Mouse (Mus musculus): ENCODE data around the gene Bmper. TPM values are rescaled to one million over a fixed set of nuclear protein-coding genes. Genes with fewer than 3 reads are reported as not detected.
A peak's percentile ranks its signal among the peaks of the same experiment; 100 is the strongest.

Gene Bmper
- polyA plus RNA-seq, 1 experiment from 2014 or later, result 12.4 TPM

DNA sequence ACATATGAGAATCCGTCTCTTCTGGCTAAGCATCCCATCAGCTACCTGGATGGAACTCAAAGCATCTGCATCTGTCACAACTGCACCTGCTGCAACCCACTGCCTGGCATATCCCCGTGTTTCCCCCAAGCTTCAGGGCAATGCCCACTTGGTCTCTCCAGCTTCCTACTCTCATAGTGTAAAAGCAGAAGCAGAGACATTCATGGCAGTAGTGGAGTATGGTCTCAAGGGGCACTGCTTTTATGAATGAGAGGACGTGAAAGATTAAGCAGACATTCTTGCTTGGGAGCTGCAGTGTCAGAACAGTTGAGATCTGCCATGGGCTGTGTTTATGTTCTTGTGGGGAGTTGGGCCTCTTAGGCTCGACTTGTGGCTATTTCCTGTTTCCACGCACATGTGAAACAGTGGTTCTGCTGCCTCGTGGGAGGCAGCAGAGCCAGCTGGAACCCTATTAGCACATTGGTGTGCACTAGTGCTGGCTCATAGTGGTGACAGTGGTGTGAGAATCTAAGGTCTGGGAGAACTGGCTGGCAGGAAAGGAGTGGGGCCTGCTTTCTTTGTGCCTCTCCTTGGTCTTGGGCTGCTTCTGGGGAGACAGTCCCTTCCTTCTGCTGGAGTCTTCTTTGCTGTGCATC lies 12.6 kb downstream of the Bmper start:
- ATAC-seq (ENCODE audit: insufficient number of reproducible peaks, low FRiP score), result no peak

DNA sequence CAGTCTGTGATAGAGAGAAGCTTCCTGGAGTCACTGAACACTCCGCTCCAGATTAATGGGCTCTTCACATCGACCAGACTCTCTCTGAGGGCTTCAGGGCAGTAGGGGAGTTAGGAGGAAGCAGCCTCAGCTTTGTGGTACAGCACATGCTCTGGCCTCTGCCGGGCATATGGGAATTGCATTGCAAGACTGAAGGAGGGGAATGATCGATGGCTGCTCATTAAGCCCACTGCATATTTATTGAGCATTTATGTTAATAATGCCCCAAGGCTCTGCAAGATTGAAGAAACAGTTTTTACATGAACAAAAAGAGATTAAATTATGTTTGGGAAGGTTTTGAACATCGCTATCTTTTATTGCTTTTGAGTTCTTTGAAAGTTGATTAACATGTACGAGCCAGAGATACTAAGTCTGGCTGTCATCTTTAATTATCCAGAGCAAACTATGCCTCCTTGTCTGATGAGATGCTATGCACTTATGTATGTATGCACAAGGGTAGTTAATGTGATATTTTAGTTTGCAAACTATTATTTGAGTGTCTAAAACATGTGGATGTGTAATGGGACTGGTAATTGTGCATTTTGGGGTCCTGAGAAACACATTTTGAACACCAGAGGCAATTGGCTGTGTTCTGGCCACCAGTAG lies 13.9 kb downstream of the Bmper start:
- no peaks in the 10 kb centered on the region for H3K9me3 ChIP-seq (replicated peaks)
- 66% methylated on average over 6 of the region's 6 CpGs for WGBS
- no peak overlapping the region for H3K27ac ChIP-seq (ENCODE audit: poor library complexity, severe bottlenecking)
- no peaks in the 10 kb centered on the region for H3K27me3 ChIP-seq (replicated peaks)
- no peak overlapping the region for H3K4me2 ChIP-seq
- peaks cover 26% of the 10 kb centered on the region for H3K4me1 ChIP-seq (replicated peaks)
- H3K4me3 ChIP-seq, result no peak overlapping the region
- no peak overlapping the region for H3K9ac ChIP-seq
- ATAC-seq (ENCODE audit: insufficient number of reproducible peaks, low FRiP score), result no peak
- H3K36me3 ChIP-seq, result no peaks in the 10 kb centered on the region

More for the DNA sequence above, 12.6 kb downstream of the Bmper start:
- WGBS, result 50% methylated on average over 6 of the region's 6 CpGs
- H3K4me2 ChIP-seq, result no peak overlapping the region
- H3K27me3 ChIP-seq (replicated peaks), result no peaks in the 10 kb centered on the region
- H3K27ac ChIP-seq (ENCODE audit: poor library complexity, severe bottlenecking), result no peak overlapping the region
- H3K4me3 ChIP-seq, result no peak overlapping the region
- no peaks in the 10 kb centered on the region for H3K36me3 ChIP-seq
- H3K4me1 ChIP-seq (replicated peaks), result peaks cover 26% of the 10 kb centered on the region
- H3K9ac ChIP-seq, result no peak overlapping the region
- H3K9me3 ChIP-seq (replicated peaks), result no peaks in the 10 kb centered on the region

DNA sequence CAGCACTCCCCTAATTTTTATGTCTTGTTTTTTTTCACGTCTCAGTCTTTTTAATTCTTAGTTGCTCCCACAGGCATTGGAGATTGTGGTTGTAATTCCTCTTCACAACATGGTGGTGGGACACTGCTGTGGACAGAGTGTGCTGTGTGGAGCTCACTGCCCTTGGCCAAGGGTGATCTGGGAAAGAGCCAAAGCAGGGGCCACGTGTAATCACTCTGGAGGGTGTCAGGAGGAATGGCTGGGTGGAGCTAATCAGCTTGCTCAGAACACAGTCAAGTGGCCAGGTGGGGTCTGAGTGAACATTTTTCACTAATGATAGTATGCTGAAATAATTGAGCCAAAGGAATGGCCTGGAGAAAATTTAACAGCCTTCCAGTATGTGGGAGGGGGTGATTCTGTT lies 16.1 kb downstream of the Bmper start:
- no peaks in the 10 kb centered on the region for H3K36me3 ChIP-seq
- H3K27ac ChIP-seq (ENCODE audit: poor library complexity, severe bottlenecking), result no peak overlapping the region
- H3K4me2 ChIP-seq, result no peak overlapping the region
- no peak overlapping the region for H3K4me3 ChIP-seq
- 51% methylated on average over 2 of the region's 2 CpGs for WGBS
- H3K9me3 ChIP-seq (replicated peaks), result no peaks in the 10 kb centered on the region
- peaks cover 23% of the 10 kb centered on the region for H3K4me1 ChIP-seq (replicated peaks)
- no peaks in the 10 kb centered on the region for H3K27me3 ChIP-seq (replicated peaks)
- H3K9ac ChIP-seq, result no peak overlapping the region
- no peak for ATAC-seq (ENCODE audit: insufficient number of reproducible peaks, low FRiP score)

DNA sequence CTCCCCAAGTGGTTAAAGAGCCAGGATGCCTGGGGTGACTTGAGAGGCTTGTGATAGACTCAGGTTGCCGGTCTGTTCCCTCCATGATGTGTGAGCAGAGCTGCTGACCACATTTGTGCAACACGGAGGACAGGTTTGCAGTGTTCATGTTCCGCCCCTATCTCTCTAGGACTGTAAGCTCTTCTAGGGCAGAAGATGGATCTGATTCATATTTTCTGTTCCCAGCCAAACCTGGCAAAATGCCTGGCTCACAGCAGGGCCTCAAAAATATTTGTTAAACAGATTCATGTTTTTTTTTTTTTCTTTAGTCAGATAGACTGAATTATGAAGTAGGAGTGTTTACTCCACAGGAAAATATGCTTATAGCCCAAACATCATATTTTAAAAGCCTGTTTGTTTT lies 20.0 kb downstream of the Bmper start:
- ATAC-seq (ENCODE audit: insufficient number of reproducible peaks, low FRiP score), result no peak
- Histone ChIP-seq H3K9me3 (replicated peaks) (no peaks in the 10 kb centered on the region), H3K4me3 (no peak overlapping the region), H3K4me1 (replicated peaks) (peaks cover 16% of the 10 kb centered on the region; the same call in 1 of the 2 replicates), H3K9ac (no peak overlapping the region), H3K27me3 (replicated peaks) (no peaks in the 10 kb centered on the region), H3K27ac (ENCODE audit: poor library complexity, severe bottlenecking) (no peak overlapping the region), H3K4me2 (no peak overlapping the region), H3K36me3 (no peaks in the 10 kb centered on the region)
- WGBS, result 64% methylated on average over 3 of the region's 3 CpGs

DNA sequence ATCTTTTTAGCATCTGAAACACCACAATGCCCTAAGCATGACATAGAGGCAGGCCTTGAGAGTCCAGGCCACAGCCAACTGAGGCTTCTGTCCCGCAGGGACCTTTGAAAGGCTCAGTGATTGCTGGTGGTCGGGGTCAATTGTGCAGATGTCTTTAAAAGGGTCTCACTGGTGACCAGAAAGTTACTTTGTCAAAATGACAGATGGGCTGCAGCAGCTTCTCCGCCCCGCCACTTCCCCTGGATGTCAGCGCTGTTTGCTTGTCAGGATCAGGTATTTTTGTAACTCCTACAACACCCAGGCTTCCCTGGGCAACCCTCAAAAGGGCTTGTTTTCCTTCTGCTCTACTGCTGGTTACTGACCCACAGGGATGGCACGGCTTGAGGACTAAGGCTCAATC lies 21.0 kb downstream of the Bmper start:
- H3K9ac ChIP-seq, result no peak overlapping the region
- ATAC-seq (ENCODE audit: insufficient number of reproducible peaks, low FRiP score), result no peak
- no peaks in the 10 kb centered on the region for H3K9me3 ChIP-seq (replicated peaks)
- H3K27me3 ChIP-seq (replicated peaks), result no peaks in the 10 kb centered on the region
- H3K27ac ChIP-seq (ENCODE audit: poor library complexity, severe bottlenecking), result no peak overlapping the region
- H3K4me2 ChIP-seq, result no peak overlapping the region
- no peaks in the 10 kb centered on the region for H3K36me3 ChIP-seq
- 52% methylated on average over 6 of the region's 6 CpGs for WGBS
- no peak overlapping the region for H3K4me3 ChIP-seq
- H3K4me1 ChIP-seq (replicated peaks), result peaks cover 12% of the 10 kb centered on the region; the same call in 1 of the 2 replicates

DNA sequence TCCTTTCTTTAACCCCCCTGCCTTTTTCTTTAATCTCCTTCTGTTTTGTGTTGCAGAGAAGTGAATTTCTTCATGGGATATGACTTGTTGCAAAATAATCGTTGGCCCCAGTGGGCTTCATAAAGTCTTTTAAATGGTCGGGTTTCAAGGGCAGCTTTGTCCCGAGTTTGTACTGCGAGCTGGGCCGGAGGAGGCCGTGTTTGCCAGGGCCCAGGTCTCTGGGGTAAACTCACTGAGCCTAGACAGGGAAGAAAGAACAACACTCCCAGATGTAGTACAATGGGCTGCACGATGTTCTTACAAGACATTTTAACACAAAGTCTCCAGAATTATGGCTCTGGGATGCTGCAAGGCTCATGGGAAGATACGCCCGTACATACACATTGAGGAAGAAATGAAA lies 23.5 kb downstream of the Bmper start:
- ATAC-seq (ENCODE audit: insufficient number of reproducible peaks, low FRiP score), result no peak
- WGBS, result 85% methylated on average over 9 of the region's 9 CpGs
- Histone ChIP-seq H3K9ac (no peak overlapping the region), H3K4me3 (no peak overlapping the region), H3K4me1 (replicated peaks) (peaks cover 12% of the 10 kb centered on the region), H3K9me3 (replicated peaks) (no peaks in the 10 kb centered on the region), H3K27ac (ENCODE audit: poor library complexity, severe bottlenecking) (no peak overlapping the region), H3K4me2 (no peak overlapping the region), H3K36me3 (no peaks in the 10 kb centered on the region), H3K27me3 (replicated peaks) (no peaks in the 10 kb centered on the region)

DNA sequence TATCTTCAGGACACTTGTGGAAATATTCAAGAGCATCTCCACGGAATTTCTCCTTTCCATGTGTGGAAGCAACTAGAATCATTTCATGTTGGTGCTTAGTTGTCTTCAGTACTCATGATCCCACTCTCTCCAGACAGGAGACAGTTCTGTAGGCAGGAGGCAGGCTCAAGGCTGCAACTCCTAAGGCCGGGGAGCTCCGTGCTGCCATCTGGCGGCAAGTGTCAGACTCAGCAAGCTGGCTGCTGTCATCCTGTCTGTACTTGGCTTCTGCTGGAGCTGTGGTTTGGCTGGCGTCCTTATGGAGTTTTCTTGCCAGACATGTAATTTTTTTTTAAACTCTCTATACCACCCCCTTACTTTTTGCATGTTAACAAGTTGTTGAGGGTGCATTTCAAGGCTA lies 27.1 kb downstream of the Bmper start:
- H3K9ac ChIP-seq, result no peak overlapping the region
- no peak overlapping the region for H3K4me2 ChIP-seq
- no peaks in the 10 kb centered on the region for H3K9me3 ChIP-seq (replicated peaks)
- no peak overlapping the region for H3K4me3 ChIP-seq
- ATAC-seq (ENCODE audit: insufficient number of reproducible peaks, low FRiP score), result 0 out of 2 replicates have a peak, but pooled peaks have one; percentile 51
- WGBS, result 9% methylated on average over 5 of the region's 5 CpGs
- H3K36me3 ChIP-seq, result no peaks in the 10 kb centered on the region
- peaks cover 15% of the 10 kb centered on the region for H3K4me1 ChIP-seq (replicated peaks)
- H3K27ac ChIP-seq (ENCODE audit: poor library complexity, severe bottlenecking), result no peak overlapping the region
- no peaks in the 10 kb centered on the region for H3K27me3 ChIP-seq (replicated peaks)

DNA sequence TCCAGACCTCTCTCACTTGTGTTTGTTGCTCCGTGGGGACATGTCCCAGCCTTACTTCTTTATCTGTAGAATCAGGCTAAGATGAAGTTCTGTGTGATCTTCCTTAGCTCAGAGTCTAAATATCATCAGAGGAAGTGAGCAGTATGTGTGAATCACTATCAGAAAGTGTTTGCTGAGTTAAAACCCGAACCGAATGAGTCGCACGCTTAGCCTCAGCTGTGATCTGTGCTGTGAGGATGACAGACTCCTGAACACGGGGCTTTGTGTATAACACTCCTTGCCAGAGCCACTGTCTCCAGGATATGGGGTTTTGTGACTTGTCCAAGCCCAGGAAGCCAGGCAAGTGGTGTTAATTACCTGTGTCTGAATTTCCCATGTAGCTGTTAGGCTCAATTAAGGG lies 28.1 kb downstream of the Bmper start:
- no peaks in the 10 kb centered on the region for H3K9me3 ChIP-seq (replicated peaks)
- no peak for ATAC-seq (ENCODE audit: insufficient number of reproducible peaks, low FRiP score)

DNA sequence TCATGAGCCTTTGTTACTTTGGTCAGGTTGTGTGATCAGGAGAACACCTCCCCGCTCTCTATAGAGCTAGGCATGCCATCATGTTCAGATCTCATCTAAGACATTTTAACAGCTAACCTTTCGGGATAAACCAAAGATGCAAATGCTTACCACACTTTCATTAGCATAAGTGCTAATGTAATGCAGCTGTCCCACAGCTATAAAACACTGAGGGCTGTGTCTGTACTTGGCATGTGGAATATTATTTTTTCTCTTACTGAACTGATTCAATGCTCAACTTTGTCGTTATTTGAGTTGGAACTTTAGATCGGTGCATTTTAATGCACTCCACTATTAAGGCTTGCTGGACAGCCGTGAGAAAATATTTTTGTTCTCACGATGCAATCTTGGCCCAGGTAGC lies 30.7 kb downstream of the Bmper start:
- Histone ChIP-seq H3K27ac (ENCODE audit: poor library complexity, severe bottlenecking) (no peak overlapping the region), H3K4me1 (replicated peaks) (peaks cover 15% of the 10 kb centered on the region), H3K4me2 (no peak overlapping the region), H3K4me3 (no peak overlapping the region), H3K27me3 (replicated peaks) (no peaks in the 10 kb centered on the region), H3K36me3 (no peaks in the 10 kb centered on the region), H3K9me3 (replicated peaks) (no peaks in the 10 kb centered on the region), H3K9ac (no peak overlapping the region)
- no peak for ATAC-seq (ENCODE audit: insufficient number of reproducible peaks, low FRiP score)
- 75% methylated on average over 6 of the region's 6 CpGs for WGBS

More for the DNA sequence above, 28.1 kb downstream of the Bmper start:
- no peak overlapping the region for H3K27ac ChIP-seq (ENCODE audit: poor library complexity, severe bottlenecking)
- no peak overlapping the region for H3K4me3 ChIP-seq
- no peaks in the 10 kb centered on the region for H3K36me3 ChIP-seq
- WGBS, result 75% methylated on average over 6 of the region's 6 CpGs
- H3K4me2 ChIP-seq, result no peak overlapping the region
- H3K9ac ChIP-seq, result no peak overlapping the region
- H3K4me1 ChIP-seq (replicated peaks), result peaks cover 15% of the 10 kb centered on the region
- H3K27me3 ChIP-seq (replicated peaks), result no peaks in the 10 kb centered on the region

DNA sequence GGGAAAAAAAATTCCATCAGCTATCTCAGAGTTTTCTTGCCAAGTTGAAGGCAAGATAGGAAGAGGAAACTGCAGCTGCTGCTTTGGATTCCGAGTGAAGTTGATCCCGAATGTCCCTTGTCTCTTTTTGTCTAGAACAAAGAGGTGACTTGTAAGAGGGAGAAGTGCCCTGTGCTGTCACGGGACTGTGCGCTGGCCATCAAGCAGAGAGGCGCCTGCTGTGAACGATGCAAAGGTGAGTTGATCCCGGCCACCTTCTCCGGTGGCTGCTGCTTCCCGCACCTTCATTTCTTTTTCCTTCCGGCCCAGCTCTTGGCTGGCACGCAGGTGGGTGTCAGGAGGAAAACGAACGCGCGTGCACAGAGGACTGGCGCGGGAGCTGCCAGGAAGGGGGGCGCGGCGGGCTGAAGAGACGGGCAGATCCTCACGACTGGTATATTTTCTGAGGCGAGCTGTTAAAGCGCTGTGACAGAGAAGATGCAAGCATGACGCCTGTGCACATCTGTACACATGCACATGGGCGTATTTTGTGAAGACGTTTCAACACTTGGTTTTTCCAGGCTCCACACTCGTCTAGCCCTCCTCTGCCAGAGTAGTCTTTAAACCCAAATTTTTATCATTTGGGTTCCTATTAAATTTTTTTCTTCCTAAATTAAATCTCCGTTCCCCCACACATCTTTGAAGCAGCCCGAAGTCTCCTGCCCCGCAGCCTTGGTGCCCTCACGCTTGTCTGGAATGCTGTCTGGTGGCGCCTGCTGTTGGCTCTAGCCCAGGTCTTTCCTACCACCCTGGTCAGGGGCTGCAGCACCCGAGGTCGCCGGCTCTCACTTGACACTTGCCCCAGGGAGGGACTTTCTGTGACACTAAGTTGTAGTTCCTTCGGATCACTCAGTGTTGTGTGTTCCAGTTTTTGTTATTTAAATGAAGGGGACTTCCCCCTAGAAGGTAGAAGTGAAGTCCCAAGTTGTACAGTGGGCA lies 31.6 kb downstream of the Bmper start:
- H3K9me3 ChIP-seq (replicated peaks), result no peaks in the 10 kb centered on the region
- H3K4me3 ChIP-seq, result peak overlapping the region; percentile 20
- H3K36me3 ChIP-seq, result no peaks in the 10 kb centered on the region
- H3K4me2 ChIP-seq, result peak overlapping the region; percentile 63
- WGBS, result 49% methylated on average over 37 of the region's 37 CpGs
- H3K27me3 ChIP-seq (replicated peaks), result no peaks in the 10 kb centered on the region
- no peak overlapping the region for H3K27ac ChIP-seq (ENCODE audit: poor library complexity, severe bottlenecking)
- H3K9ac ChIP-seq, result peak overlapping the region; percentile 22; the same call in 1 of the 2 replicates
- peaks cover 8% of the 10 kb centered on the region for H3K4me1 ChIP-seq (replicated peaks)
- no peak for ATAC-seq (ENCODE audit: insufficient number of reproducible peaks, low FRiP score)

DNA sequence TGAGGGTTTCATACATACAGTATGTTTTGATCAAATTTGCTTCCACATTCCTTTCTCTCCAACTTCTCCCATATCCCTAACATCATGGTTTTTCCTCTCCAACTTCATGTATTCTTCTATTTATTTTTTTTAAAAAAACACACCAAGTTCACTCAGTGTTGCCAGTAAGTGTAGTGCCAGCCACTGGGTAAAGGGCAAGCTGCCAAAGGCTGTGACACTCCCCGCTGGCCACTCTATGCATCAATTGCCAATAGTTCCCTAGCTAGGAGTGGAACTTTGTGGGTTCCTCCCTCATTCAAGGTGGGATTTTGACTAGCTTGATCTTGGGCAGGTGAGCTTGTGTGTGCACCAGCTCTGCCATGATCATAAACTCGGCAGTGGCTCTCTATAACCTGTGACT lies 33.0 kb downstream of the Bmper start:
- no peak for ATAC-seq (ENCODE audit: insufficient number of reproducible peaks, low FRiP score)
- no peak overlapping the region for H3K4me2 ChIP-seq
- no peak overlapping the region for H3K27ac ChIP-seq (ENCODE audit: poor library complexity, severe bottlenecking)
- 0 out of 2 replicates have a peak, but pooled peaks cover 4% of the 10 kb centered on the region for H3K9me3 ChIP-seq (replicated peaks)
- no peak overlapping the region for H3K9ac ChIP-seq
- no peak overlapping the region for H3K4me3 ChIP-seq
- peaks cover 8% of the 10 kb centered on the region for H3K4me1 ChIP-seq (replicated peaks)
- no peaks in the 10 kb centered on the region for H3K36me3 ChIP-seq
- H3K27me3 ChIP-seq (replicated peaks), result no peaks in the 10 kb centered on the region
- 78% methylated on average over 2 of the region's 2 CpGs for WGBS

Data from heart, embryonic 12.5 days (tissue).